Comparison of ENCODE assay signal across 15 mouse cellular contexts in the genomic region with DNA sequence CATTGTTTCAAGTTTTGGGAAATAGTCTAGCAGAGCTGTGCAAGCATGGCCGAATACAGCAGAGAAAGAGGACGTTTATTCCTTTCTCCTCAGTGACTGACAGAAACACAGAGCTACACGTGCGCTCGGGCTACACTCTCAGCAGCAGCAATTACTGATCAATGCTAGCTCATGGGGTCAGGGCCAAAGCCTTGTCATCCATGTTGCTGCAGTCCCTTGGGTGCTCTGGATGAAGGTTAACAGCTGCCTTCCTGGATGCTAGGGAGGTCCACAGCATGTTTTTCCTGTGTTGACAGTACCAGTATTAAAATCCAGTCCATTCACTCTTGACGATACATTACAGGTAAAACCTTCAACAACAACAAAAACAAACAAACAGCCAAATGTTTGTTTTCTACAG.
"Had no signal": no experiment of that assay in that cellular context is flagged by ENCODE, and none has a peak within 500 bp of the region (broad histone marks: within the 10 kb centered on the region; RNA-seq: fewer than 3 reads in every experiment).

No protein-coding gene starts in this region.

- H3K9me3 ChIP-seq: kidney, embryonic 15.5 days; limb, embryonic 13.5 days; liver, embryonic 15.5 days had no signal

- H3K36me3 ChIP-seq: kidney, embryonic 15.5 days; limb, embryonic 13.5 days; liver, embryonic 15.5 days had no signal

- DNase-seq: kidney, adult 2 months; kidney, postnatal 14 days; left cerebral cortex, postnatal 4 days; lung, embryonic 14.5 days; lung, postnatal 10 days; lung, postnatal 4 days; right cerebral cortex, postnatal 4 days; spleen, adult 18-20 months; thymus, adult 18-20 months; thymus, postnatal 14 days had no signal

- H3K9ac ChIP-seq: kidney, embryonic 15.5 days; limb, embryonic 13.5 days; liver, embryonic 15.5 days; lung, embryonic 14.5 days had no signal

- H3K27ac ChIP-seq: kidney, embryonic 15.5 days; limb, embryonic 13.5 days; liver, embryonic 15.5 days had no signal

- H3K27me3 ChIP-seq: kidney, embryonic 15.5 days; limb, embryonic 13.5 days; liver, embryonic 15.5 days had no signal

- H3K4me2 ChIP-seq: kidney, embryonic 15.5 days; limb, embryonic 13.5 days; liver, embryonic 11.5 days; liver, embryonic 15.5 days; lung, embryonic 14.5 days had no signal

- H3K4me3 ChIP-seq: kidney, embryonic 15.5 days; limb, embryonic 13.5 days; liver, embryonic 15.5 days; myocyte had no signal

- H3K4me1 ChIP-seq: kidney, embryonic 15.5 days; liver, embryonic 15.5 days had no signal
